Mouse (Mus musculus) heart, adult 2 months (tissue): ENCODE data around the gene Colgalt2.

Experiments used
- CTCF ChIP-seq: fragments of 200-600 bp; IDR thresholded peaks from 2 replicates; pipeline ENCODE4 v1.8.1; 2022; ENCODE audit warnings: antibody characterized with exemption, mild to moderate bottlenecking, moderate library complexity
- POLR2A ChIP-seq: fragments of 200-500 bp; IDR thresholded peaks from 2 replicates; pipeline ENCODE4 v1.6.1; 2011; ENCODE audit warnings: mild to moderate bottlenecking, low read depth, low read length, control low read depth; ENCODE audit not compliant: insufficient read depth

DNA sequence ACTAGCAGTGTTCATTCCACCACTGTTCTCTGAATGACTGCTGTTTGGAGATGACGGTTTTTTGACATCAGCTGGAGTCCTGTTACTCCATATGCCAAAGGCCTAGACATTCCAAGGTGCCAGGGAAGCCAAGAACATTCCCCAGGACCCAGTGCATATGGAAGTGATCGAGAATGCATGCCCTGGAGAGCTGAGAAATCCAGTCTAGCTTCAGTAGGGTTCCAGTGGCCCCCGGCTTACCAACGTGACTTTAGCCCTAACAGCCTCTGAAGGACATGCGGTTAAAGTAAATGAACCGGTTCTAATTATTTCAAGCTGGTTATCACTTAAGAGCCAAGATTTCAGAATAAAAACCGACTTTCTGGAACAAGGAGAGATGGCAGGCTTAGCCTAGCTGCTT is 59.4 kb downstream of the Colgalt2 start:
- TF ChIP-seq CTCF, result no peak
- no peak for TF ChIP-seq POLR2A
